Mouse (Mus musculus) hindbrain, postnatal 0 days (tissue): ENCODE measurements around the gene Ascc1. TPM values are rescaled to one million over a fixed set of nuclear protein-coding genes. Genes with fewer than 3 reads are reported as not detected.
"Not testable (repeated sequence)": the region's sequence is repeated elsewhere in the genome, so short reads cannot be mapped to it uniquely, and the experiment has no call there.

Experiments
- ATAC-seq: fragments of 200-750 bp; cut with Nextera tagmentation; 2 replicates; pipeline ENCODE4 v1.8.0; 2017; ENCODE audit warnings: mild to moderate bottlenecking, moderate TSS enrichment, moderate library complexity
- DNase-seq: peaks from one replicate; pipeline ENCODE4 v3.0.0-alpha.2; 2015; ENCODE audit warnings: low spot score
- H3K27ac ChIP-seq: fragments of 300-500 bp; sonication (generic); 2 replicates; pipeline ENCODE4 v1.5.1; 2014; ENCODE audit warnings: mild to moderate bottlenecking
- H3K27me3 ChIP-seq: fragments of 300-500 bp; sonication (generic); 2 replicates; pipeline ENCODE4 v1.6.1; 2014; ENCODE audit warnings: low read length, mixed read lengths; ENCODE audit not compliant: insufficient read depth
- H3K36me3 ChIP-seq: fragments of 300-500 bp; sonication (generic); 2 replicates; pipeline ENCODE4 v1.6.1; 2014; ENCODE audit warnings: low read length, mixed read lengths; ENCODE audit not compliant: insufficient read depth
- H3K4me1 ChIP-seq: fragments of 300-500 bp; sonication (generic); 2 replicates; pipeline ENCODE4 v1.6.1; 2014; ENCODE audit warnings: antibody characterized with exemption, low read length, mixed read lengths; ENCODE audit not compliant: insufficient read depth
- H3K4me2 ChIP-seq: fragments of 300-500 bp; sonication (generic); 2 replicates; pipeline ENCODE4 v1.6.1; 2014; ENCODE audit warnings: low read depth, mild to moderate bottlenecking, low read length, moderate library complexity, mixed read lengths
- H3K4me3 ChIP-seq: fragments of 300-500 bp; sonication (generic); 2 replicates; pipeline ENCODE4 v1.5.1; 2014; ENCODE audit warnings: low read length
- H3K9ac ChIP-seq: fragments of 300-500 bp; sonication (generic); replicated peaks from 2 replicates; pipeline ENCODE4 v1.6.1; 2014; ENCODE audit warnings: mild to moderate bottlenecking, low read length, moderate library complexity, mixed read lengths
- H3K9me3 ChIP-seq: fragments of 300-500 bp; sonication (generic); 2 replicates; pipeline ENCODE4 v1.6.1; 2016; ENCODE audit warnings: low read length, mixed read lengths
- CTCF ChIP-seq: IDR thresholded peaks from 2 replicates; pipeline ENCODE4 v1.5.1; 2016; ENCODE audit warnings: antibody characterized with exemption, control low read depth, low read depth
- WGBS: fragments of 180-500 bp; shearing (Covaris S2); extraction: QIAGEN DNeasy Blood & Tissue Kit; methylation state at CpG from one replicate; pipeline ENCODE4 v1.1.7; 2014; 5-methylcytosine and 5-hydroxymethylcytosine counted together
- polyA plus RNA-seq: library from polyadenylated mRNA; unstranded; fragments of >200 nt; fragmentation: Nextera tagmentation; extraction: Ambion mirVana; gene quantifications from 2 replicates; pipeline ENCODE4 v1.2.1, GENCODE M21; 2015
- total RNA-seq: library from RNA; depleted of rRNA; stranded (reverse); fragments of >200 nt; gene quantifications from 2 replicates; pipeline ENCODE4 v1.2.3, GENCODE M21; 2014

Ascc1 gene
- total and polyA plus RNA-seq, 2 experiments from 2014 or later, result 11.5 to 41.8 TPM

DNA sequence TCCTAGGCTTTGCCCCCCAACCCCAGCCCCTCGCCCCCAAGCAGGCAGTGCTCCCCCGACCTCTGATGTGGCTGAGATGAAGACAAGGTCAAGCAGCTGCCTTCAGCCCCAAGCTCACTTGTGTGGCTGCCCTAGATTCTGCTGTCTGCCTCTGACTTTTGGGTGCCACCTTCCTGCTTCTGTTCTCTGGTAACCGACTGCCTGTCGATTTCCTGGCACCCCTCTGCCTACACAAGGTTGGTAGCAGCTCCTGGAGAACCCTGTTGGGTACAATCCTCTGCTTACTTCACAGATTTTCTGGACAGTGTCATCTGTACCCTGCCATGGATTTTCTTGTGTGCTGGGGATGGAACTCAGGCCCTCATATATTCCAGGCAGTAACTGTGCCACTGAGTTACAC, 21.3 kb upstream of the Ascc1 start:
- peaks cover 15% of the 10 kb centered on the region for H3K4me1 ChIP-seq
- 78% methylated on average over 4 of the region's 4 CpGs for WGBS
- DNase-seq, result no peak
- TF ChIP-seq CTCF, result no peak
- no peaks in the 10 kb centered on the region for H3K9me3 ChIP-seq
- no peak overlapping the region for H3K27ac ChIP-seq
- ATAC-seq, result no peak
- no peak overlapping the region for H3K4me2 ChIP-seq
- no peak overlapping the region for H3K4me3 ChIP-seq
- no peaks in the 10 kb centered on the region for H3K36me3 ChIP-seq
- no peaks in the 10 kb centered on the region for H3K27me3 ChIP-seq
- no peak overlapping the region for H3K9ac ChIP-seq

DNA sequence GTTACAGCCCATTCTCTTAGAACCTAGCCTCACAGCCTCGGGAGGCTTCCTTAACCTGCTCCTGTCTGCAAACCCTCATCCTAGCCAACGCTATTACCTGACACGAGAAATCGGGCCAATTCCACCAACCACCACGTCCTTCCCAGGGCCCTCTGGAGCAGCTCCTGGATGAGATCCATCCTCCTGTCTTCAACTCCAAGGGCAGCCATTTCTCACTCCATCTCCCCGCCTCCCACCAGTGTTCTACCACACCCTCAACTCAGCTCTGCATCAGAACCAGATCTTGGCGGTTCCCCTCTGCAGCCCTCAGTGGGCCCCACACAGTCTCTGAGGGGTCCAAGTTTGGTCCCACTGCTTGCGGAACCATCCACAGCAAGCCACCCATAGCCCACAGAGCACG, 20.8 kb upstream of the Ascc1 start:
- no peak for ATAC-seq
- 85% methylated on average over 9 of the region's 9 CpGs for WGBS

DNA sequence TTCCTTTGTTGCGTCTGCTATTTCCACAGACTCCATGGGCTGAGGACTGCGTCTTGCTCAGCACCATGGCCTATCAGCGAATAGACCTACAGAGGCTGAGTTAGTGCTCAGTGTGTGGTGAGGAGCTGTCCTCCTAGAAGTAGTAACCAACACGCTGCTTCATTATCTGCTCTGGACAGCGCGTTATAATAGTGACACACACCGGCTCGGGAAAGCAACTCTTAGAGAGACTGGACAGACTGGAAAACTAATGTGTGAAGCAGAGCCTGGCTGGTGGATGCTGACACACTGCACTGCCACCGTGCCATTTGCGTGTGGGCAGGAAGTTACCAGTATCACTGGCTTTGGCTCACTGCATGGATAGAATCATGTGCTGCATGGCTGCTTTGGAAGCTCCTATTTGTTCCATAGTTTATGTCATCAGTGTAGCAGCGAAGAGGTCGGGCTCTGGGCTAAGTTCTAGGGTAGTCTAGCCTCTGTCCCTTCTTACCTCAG, 20.2 kb upstream of the Ascc1 start:
- no peaks in the 10 kb centered on the region for H3K9me3 ChIP-seq
- H3K4me1 ChIP-seq, result peaks cover 15% of the 10 kb centered on the region
- no peaks in the 10 kb centered on the region for H3K27me3 ChIP-seq
- H3K27ac ChIP-seq, result no peak overlapping the region
- no peak for TF ChIP-seq CTCF
- H3K36me3 ChIP-seq, result 0 out of 2 replicates have a peak, but pooled peaks cover 4% of the 10 kb centered on the region
- H3K9ac ChIP-seq, result no peak overlapping the region
- no peak overlapping the region for H3K4me3 ChIP-seq
- H3K4me2 ChIP-seq, result no peak overlapping the region
- 91% methylated on average over 12 of the region's 12 CpGs for WGBS
- DNase-seq (no peak), ATAC-seq (no peak)

More for the DNA sequence above, 20.8 kb upstream of the Ascc1 start:
- no peak for DNase-seq
- H3K27me3 ChIP-seq, result no peaks in the 10 kb centered on the region
- no peak overlapping the region for H3K4me3 ChIP-seq
- H3K9ac ChIP-seq, result no peak overlapping the region
- no peaks in the 10 kb centered on the region for H3K9me3 ChIP-seq
- H3K27ac ChIP-seq, result no peak overlapping the region
- no peaks in the 10 kb centered on the region for H3K36me3 ChIP-seq
- TF ChIP-seq CTCF, result no peak
- peaks cover 15% of the 10 kb centered on the region for H3K4me1 ChIP-seq
- H3K4me2 ChIP-seq, result no peak overlapping the region

DNA sequence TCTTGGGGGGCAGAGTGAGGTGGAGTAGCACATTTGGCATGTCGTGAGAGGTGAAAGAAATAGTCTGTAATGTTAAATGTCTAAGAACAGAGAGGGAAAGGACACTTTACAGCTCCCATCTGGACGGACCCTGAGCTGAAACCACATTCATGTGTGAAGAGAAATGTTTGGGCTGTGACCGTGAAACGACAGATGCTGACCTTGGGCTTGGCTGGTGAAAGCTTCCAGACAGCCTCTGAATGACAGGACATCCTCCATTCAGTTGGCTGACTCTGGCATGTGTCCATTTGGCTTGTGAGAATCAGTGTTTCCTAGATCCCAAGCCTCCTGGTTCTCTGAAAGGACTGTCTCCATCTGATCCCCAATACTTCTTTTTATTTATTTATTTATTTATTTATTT, 14.6 kb upstream of the Ascc1 start:
- Histone ChIP-seq H3K9ac (no peak overlapping the region), H3K36me3 (peaks cover 20% of the 10 kb centered on the region)
- no peak for DNase-seq

DNA sequence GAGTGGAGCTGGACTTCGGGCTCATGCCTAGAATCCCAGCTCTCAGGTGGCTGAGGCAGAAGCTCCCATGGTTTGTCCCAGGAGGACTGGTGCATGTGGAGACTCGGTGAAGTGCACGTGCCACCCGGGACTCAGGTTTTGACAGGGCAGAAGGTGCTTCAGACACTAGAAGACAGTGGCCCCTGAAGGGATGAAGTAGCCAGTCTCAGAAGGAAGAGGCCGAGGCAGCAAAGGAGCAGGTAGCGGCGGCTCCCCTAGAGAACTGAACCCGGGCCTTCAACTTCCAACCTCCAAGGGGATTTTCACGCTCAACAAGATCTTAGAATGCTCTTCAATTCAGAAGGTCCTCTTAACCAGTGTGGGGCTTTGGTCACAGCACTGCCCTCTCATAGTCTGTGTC, 12.2 kb upstream of the Ascc1 start:
- 96% methylated on average over 9 of the region's 9 CpGs for WGBS
- no peak overlapping the region for H3K27ac ChIP-seq
- H3K36me3 ChIP-seq, result peaks cover 20% of the 10 kb centered on the region

More for the DNA sequence above, 14.6 kb upstream of the Ascc1 start:
- Histone ChIP-seq H3K27ac (no peak overlapping the region), H3K27me3 (no peaks in the 10 kb centered on the region), H3K9me3 (no peaks in the 10 kb centered on the region), H3K4me2 (no peak overlapping the region), H3K4me3 (no peak overlapping the region), H3K4me1 (no peaks in the 10 kb centered on the region)
- ATAC-seq, result no peak
- WGBS, result 66% methylated on average over 4 of the region's 4 CpGs
- no peak for TF ChIP-seq CTCF

DNA sequence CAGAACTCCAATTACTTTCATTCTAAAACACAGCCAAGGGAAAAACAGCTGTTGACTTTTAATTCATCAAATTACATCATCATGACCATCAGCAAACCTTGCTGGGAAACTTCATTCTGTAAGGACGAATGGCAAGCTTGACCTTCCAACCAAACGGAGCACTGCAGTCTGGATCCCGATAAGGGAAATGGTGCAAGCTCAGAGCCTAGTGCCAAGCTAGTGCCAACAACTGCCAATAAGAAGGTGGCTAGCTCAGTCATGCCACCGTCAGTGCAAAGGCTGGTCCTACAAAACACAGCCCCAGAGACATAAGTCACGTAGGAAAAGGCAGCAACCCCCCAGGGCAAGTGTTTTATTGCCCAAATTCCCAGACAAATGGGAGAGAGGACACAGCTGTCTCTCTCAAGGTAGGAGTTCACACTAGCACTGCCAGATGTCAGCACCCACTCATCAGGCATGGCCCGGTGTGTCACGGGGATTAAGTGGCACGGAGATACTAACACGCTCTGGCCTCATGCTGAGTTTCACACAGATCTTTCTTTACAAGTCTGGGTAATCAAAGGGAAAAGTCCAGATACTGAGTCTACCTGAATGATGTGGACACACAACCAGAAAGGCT, 11.2 kb upstream of the Ascc1 start:
- H3K27ac ChIP-seq, result no peak overlapping the region
- no peak overlapping the region for H3K9ac ChIP-seq
- peaks cover 20% of the 10 kb centered on the region for H3K36me3 ChIP-seq
- H3K27me3 ChIP-seq, result no peaks in the 10 kb centered on the region
- DNase-seq (no peak), ATAC-seq (no peak)
- WGBS, result 72% methylated on average over 9 of the region's 9 CpGs
- H3K4me2 ChIP-seq, result no peak overlapping the region
- H3K4me1 ChIP-seq, result no peaks in the 10 kb centered on the region
- TF ChIP-seq CTCF, result no peak
- H3K9me3 ChIP-seq, result no peaks in the 10 kb centered on the region
- H3K4me3 ChIP-seq, result no peak overlapping the region

More for the DNA sequence above, 12.2 kb upstream of the Ascc1 start:
- Histone ChIP-seq H3K27me3 (no peaks in the 10 kb centered on the region), H3K9me3 (no peaks in the 10 kb centered on the region), H3K4me1 (no peaks in the 10 kb centered on the region), H3K4me2 (no peak overlapping the region), H3K4me3 (no peak overlapping the region), H3K9ac (no peak overlapping the region)
- DNase-seq, result no peak
- no peak for ATAC-seq
- TF ChIP-seq CTCF, result no peak

DNA sequence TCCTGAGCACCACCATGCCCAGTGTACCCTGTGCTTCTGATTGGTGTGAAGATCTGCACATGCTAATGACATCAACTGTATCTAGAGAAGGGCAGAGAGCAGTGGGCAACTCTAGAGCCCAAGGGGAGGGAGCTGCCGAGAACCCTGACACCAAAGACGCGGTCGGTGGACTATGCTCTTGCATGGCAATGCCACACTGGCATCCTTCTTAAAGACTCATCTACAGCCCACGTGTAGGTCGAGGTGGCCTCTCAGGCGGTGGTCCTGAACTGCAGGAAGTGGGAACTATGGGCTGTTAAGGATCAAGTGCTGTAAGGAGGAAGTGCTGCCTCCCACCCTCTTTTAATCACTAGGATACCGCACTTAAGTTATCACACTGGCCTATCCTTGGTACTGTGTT, 10.6 kb upstream of the Ascc1 start:
- Histone ChIP-seq H3K9me3 (no peaks in the 10 kb centered on the region), H3K9ac (no peak overlapping the region), H3K4me1 (no peaks in the 10 kb centered on the region), H3K27me3 (no peaks in the 10 kb centered on the region), H3K4me3 (no peak overlapping the region), H3K36me3 (peaks cover 19% of the 10 kb centered on the region), H3K4me2 (no peak overlapping the region), H3K27ac (no peak overlapping the region)
- DNase-seq (no peak), ATAC-seq (peak; percentile 28; the same call in 1 of the 2 replicates)
- TF ChIP-seq CTCF, result no peak
- WGBS, result 91% methylated on average over 8 of the region's 8 CpGs

DNA sequence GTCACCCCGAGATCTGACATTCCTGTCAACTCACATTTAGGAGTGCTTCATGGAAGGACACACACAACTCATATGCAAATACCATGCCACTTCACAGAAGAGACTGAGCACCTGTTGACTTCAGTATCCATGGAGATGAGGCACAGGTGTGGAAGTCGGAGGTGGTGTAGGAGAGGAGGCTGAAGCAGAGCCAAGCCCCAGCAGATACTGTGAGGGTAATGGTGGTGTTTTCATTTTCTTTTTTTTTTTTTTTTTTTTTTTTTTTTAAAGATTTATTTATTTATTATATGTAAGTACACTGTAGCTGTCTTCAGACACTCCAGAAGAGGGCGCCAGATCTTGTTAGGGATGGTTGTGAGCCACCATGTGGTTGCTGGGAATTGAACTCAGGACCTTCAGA, 8.8 kb upstream of the Ascc1 start:
- ATAC-seq, DNase-seq, H3K4me2 ChIP-seq, H3K9me3 ChIP-seq, H3K27me3 ChIP-seq, H3K4me3 ChIP-seq, H3K9ac ChIP-seq, H3K4me1 ChIP-seq, H3K27ac ChIP-seq: not testable (repeated sequence)
- 90% methylated on average over 2 of the region's 3 CpGs for WGBS
- peaks cover 15% of the 10 kb centered on the region for H3K36me3 ChIP-seq
